Mouse (Mus musculus) limb, embryonic 13.5 days (tissue): ENCODE data around the gene S1pr2. TPM values are rescaled to one million over a fixed set of nuclear protein-coding genes. Genes with fewer than 3 reads are reported as not detected.

Source experiments
- ATAC-seq: fragments of 200-750 bp; cut with Nextera tagmentation; 2 replicates; pipeline ENCODE4 v1.8.0; 2017; ENCODE audit warnings: low read depth, moderate number of reproducible peaks, moderate TSS enrichment; ENCODE audit not compliant: low FRiP score
- H3K27ac ChIP-seq: fragments of 300-500 bp; sonication (generic); 2 replicates; pipeline ENCODE4 v1.5.1; 2015; ENCODE audit warnings: inconsistent platforms, mild to moderate bottlenecking, moderate library complexity
- H3K27me3 ChIP-seq: fragments of 300-500 bp; sonication (generic); 2 replicates; pipeline ENCODE4 v1.6.1; 2015; ENCODE audit warnings: mild to moderate bottlenecking, inconsistent platforms
- H3K36me3 ChIP-seq: fragments of 300-500 bp; sonication (generic); 2 replicates; pipeline ENCODE4 v1.6.1; 2015; ENCODE audit warnings: inconsistent platforms, mild to moderate bottlenecking, moderate library complexity
- H3K4me1 ChIP-seq: fragments of 300-500 bp; sonication (generic); 2 replicates; pipeline ENCODE4 v1.6.1; 2015; ENCODE audit warnings: inconsistent platforms
- H3K4me2 ChIP-seq: fragments of 300-500 bp; sonication (generic); replicated peaks from 2 replicates; pipeline ENCODE4 v1.6.1; 2015; ENCODE audit warnings: inconsistent platforms, mild to moderate bottlenecking, moderate library complexity
- H3K4me3 ChIP-seq: fragments of 300-500 bp; sonication (generic); 2 replicates; pipeline ENCODE4 v1.5.1; 2015; ENCODE audit warnings: moderate library complexity, mild to moderate bottlenecking, inconsistent platforms
- H3K9ac ChIP-seq: fragments of 300-500 bp; sonication (generic); 2 replicates; pipeline ENCODE4 v1.6.1; 2015; ENCODE audit warnings: mild to moderate bottlenecking, inconsistent platforms
- H3K9me3 ChIP-seq: fragments of 300-500 bp; sonication (generic); 2 replicates; pipeline ENCODE4 v1.6.1; 2016; ENCODE audit warnings: inconsistent platforms
- WGBS: fragments of 180-500 bp; shearing (Covaris S2); methylation state at CpG from one replicate; pipeline ENCODE4 v1.1.7; 2015; 5-methylcytosine and 5-hydroxymethylcytosine counted together
- polyA plus RNA-seq: library from polyadenylated mRNA; unstranded; fragments of >200 nt; fragmentation: Nextera tagmentation; extraction: Ambion mirVana; gene quantifications from 2 replicates; pipeline ENCODE4 v1.2.1, GENCODE M21; 2015

S1pr2 gene
- polyA plus RNA-seq, 1 experiment from 2014 or later, result 66.9 TPM

GRCm38 (mm10) chr9:20952520-20953227 is 23.9 kb downstream of the S1pr2 start:
- Histone ChIP-seq H3K4me3 (peak overlapping the region; percentile 86), H3K4me1 (peaks cover 20% of the 10 kb centered on the region), H3K4me2 (peak overlapping the region; percentile 89), H3K9ac (peak overlapping the region; percentile 91), H3K27ac (peak overlapping the region; percentile 92), H3K27me3 (no peaks in the 10 kb centered on the region), H3K36me3 (0 out of 2 replicates have a peak, but pooled peaks cover 5% of the 10 kb centered on the region), H3K9me3 (no peaks in the 10 kb centered on the region)
- under 1% methylated on average over 51 of the region's 51 CpGs for WGBS
- peak; percentile 96 for ATAC-seq

- Histone ChIP-seq H3K9ac (peak overlapping the region; percentile 91), H3K36me3 (peaks cover 6% of the 10 kb centered on the region; the same call in 1 of the 2 replicates), H3K27me3 (no peaks in the 10 kb centered on the region), H3K4me2 (peak overlapping the region; percentile 89), H3K4me3 (peak overlapping the region; percentile 86), H3K9me3 (no peaks in the 10 kb centered on the region), H3K27ac (peak overlapping the region; percentile 92), H3K4me1 (peaks cover 20% of the 10 kb centered on the region)
- under 1% methylated on average over 17 of the region's 17 CpGs for WGBS
- peak; percentile 68 for ATAC-seq
These were observed 24.5 kb downstream of the S1pr2 start for GRCm38 (mm10) chr9:20951966-20952519.

- Histone ChIP-seq H3K4me2 (peak overlapping the region; percentile 89), H3K9ac (peak overlapping the region; percentile 91), H3K27me3 (no peaks in the 10 kb centered on the region), H3K4me3 (peak overlapping the region; percentile 86), H3K9me3 (no peaks in the 10 kb centered on the region), H3K27ac (peak overlapping the region; percentile 92; the same call in 1 of the 2 replicates), H3K36me3 (peaks cover 12% of the 10 kb centered on the region; the same call in 1 of the 2 replicates), H3K4me1 (peaks cover 20% of the 10 kb centered on the region)
- no peak for ATAC-seq
- 11% methylated on average over 14 of the region's 14 CpGs for WGBS
These were observed 25.1 kb downstream of the S1pr2 start for GRCm38 (mm10) chr9:20951441-20951840.

- Histone ChIP-seq H3K4me3 (peak overlapping the region; percentile 86; the same call in 1 of the 2 replicates), H3K9ac (peak overlapping the region; percentile 91)
These were observed 26.2 kb downstream of the S1pr2 start for GRCm38 (mm10) chr9:20950419-20950818.

GRCm38 (mm10) chr9:20946066-20946880 is 30.3 kb downstream of the S1pr2 start:
- Histone ChIP-seq H3K27me3 (no peaks in the 10 kb centered on the region), H3K27ac (no peak overlapping the region), H3K9me3 (no peaks in the 10 kb centered on the region), H3K4me2 (no peak overlapping the region), H3K4me1 (peaks cover 39% of the 10 kb centered on the region), H3K36me3 (peaks cover 30% of the 10 kb centered on the region), H3K4me3 (no peak overlapping the region), H3K9ac (no peak overlapping the region; the same call in 1 of the 2 replicates)
- whole genome bisulfite sequencing, result 76% methylated on average over 16 of the region's 16 CpGs
- no peak for ATAC-seq

More at GRCm38 (mm10) chr9:20950419-20950818, 26.2 kb downstream of the S1pr2 start:
- Histone ChIP-seq H3K27me3 (no peaks in the 10 kb centered on the region), H3K4me2 (peak overlapping the region; percentile 89), H3K36me3 (peaks cover 18% of the 10 kb centered on the region; the same call in 1 of the 2 replicates), H3K9me3 (no peaks in the 10 kb centered on the region), H3K4me1 (peaks cover 25% of the 10 kb centered on the region), H3K27ac (no peak overlapping the region)
- ATAC-seq, result no peak

- Histone ChIP-seq H3K36me3 (peaks cover 44% of the 10 kb centered on the region), H3K4me1 (peaks cover 25% of the 10 kb centered on the region), H3K27ac (no peak overlapping the region), H3K27me3 (no peaks in the 10 kb centered on the region), H3K9me3 (no peaks in the 10 kb centered on the region), H3K4me3 (no peak overlapping the region), H3K9ac (no peak overlapping the region), H3K4me2 (no peak overlapping the region; the same call in 1 of the 2 replicates)
- WGBS, result 53% methylated on average over 4 of the region's 4 CpGs
- ATAC-seq, result no peak
These were observed 31.7 kb downstream of the S1pr2 start for GRCm38 (mm10) chr9:20944697-20945370.

- Histone ChIP-seq H3K4me2 (no peak overlapping the region; the same call in 1 of the 2 replicates), H3K4me1 (peaks cover 22% of the 10 kb centered on the region), H3K36me3 (peaks cover 54% of the 10 kb centered on the region), H3K9ac (peak overlapping the region; percentile 51), H3K4me3 (no peak overlapping the region), H3K9me3 (no peaks in the 10 kb centered on the region), H3K27me3 (no peaks in the 10 kb centered on the region), H3K27ac (peak overlapping the region; percentile 10; the same call in 1 of the 2 replicates)
- ATAC-seq, result peak; percentile 49; the same call in 1 of the 2 replicates
- WGBS, result 2% methylated on average over 2 of the region's 2 CpGs
These were observed 32.7 kb downstream of the S1pr2 start for GRCm38 (mm10) chr9:20943911-20944310.

GRCm38 (mm10) chr9:20943396-20943795 is 33.2 kb downstream of the S1pr2 start:
- H3K36me3 ChIP-seq, result peaks cover 59% of the 10 kb centered on the region
- H3K27ac ChIP-seq, result no peak overlapping the region; the same call in 1 of the 2 replicates
- 88% methylated on average over 7 of the region's 7 CpGs for whole genome bisulfite sequencing
- no peak overlapping the region for H3K4me2 ChIP-seq
- peaks cover 22% of the 10 kb centered on the region for H3K4me1 ChIP-seq
- no peak overlapping the region for H3K4me3 ChIP-seq
- ATAC-seq, result peak; percentile 10; the same call in 1 of the 2 replicates
- no peaks in the 10 kb centered on the region for H3K27me3 ChIP-seq
- no peaks in the 10 kb centered on the region for H3K9me3 ChIP-seq
- no peak overlapping the region for H3K9ac ChIP-seq

GRCm38 (mm10) chr9:20923258-20923657 is 53.3 kb downstream of the S1pr2 start:
- Histone ChIP-seq H3K27ac (no peak overlapping the region), H3K4me3 (no peak overlapping the region), H3K36me3 (peaks cover 99% of the 10 kb centered on the region), H3K4me2 (no peak overlapping the region), H3K4me1 (no peaks in the 10 kb centered on the region), H3K27me3 (no peaks in the 10 kb centered on the region), H3K9me3 (no peaks in the 10 kb centered on the region), H3K9ac (no peak overlapping the region)
- no peak for ATAC-seq
- 84% methylated on average over 3 of the region's 3 CpGs for WGBS

GRCm38 (mm10) chr9:20916160-20916559 is 60.4 kb downstream of the S1pr2 start:
- H3K36me3 ChIP-seq, result peaks cover 100% of the 10 kb centered on the region
- H3K9ac ChIP-seq, result no peak overlapping the region
- no peak overlapping the region for H3K4me2 ChIP-seq
- H3K4me3 ChIP-seq, result no peak overlapping the region
- H3K27me3 ChIP-seq, result no peaks in the 10 kb centered on the region
- no peaks in the 10 kb centered on the region for H3K9me3 ChIP-seq
- 84% methylated on average over 4 of the region's 4 CpGs for WGBS
- no peak for ATAC-seq
- no peak overlapping the region for H3K27ac ChIP-seq
- H3K4me1 ChIP-seq, result no peaks in the 10 kb centered on the region
